Mouse (Mus musculus): ENCODE measurements around the gene Tmprss9.

DNA sequence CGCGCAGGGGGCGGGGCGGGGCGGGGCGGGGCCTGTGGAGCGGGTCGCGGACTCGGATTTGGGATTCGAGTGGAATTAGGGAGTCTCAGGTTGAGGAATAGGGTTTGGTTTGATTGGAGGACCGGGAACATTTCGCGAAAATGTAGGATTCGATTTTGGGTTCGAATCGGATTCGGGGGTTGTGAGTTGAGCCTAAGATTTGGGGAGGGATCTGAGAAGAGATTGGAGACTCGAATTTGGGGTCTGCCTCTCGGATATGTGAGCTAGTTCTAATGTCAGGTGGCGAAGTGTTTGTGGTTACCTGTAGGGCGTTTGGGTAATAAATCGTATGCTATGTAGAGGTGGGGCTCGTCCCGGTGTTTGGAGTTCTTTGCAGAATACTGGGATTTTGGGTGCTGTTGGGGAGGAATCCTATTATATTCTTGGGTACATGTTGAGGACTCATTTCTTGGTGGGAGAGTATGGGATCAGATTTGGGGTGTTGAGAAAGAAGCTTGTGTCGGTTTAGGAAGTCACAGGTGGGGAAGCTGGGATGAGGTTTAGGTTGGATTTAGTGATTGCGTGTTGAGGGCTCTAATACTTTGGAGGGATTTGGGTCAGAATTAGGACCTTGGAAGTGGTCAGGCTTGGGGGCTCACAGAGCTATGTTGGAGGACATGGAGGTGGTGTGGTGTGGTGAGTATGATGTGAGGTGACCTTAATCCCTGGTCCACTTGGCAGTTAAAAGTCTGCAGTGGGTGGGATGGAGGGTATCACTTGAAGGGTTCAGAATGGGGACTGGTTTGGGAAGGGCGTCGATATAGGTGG, 44.4 kb upstream of the Tmprss9 start:
- TF ChIP-seq POLR2A (IDR thresholded peaks at IDR 0.05; ENCODE audit: low read depth, low read length) (no peak), CTCF (conservative IDR thresholded peaks at IDR 0.05; ENCODE audit: insufficient read depth, insufficient read length, low read depth, low read length) (no peak)
